Mouse (Mus musculus) cerebellum, adult 9-11 months (tissue): Measurements from ENCODE around the gene Fam181b.

Experiments used
- DNase-seq: peaks from one replicate; pipeline ENCODE4 v3.0.0; 2022

The Fam181b gene

DNA sequence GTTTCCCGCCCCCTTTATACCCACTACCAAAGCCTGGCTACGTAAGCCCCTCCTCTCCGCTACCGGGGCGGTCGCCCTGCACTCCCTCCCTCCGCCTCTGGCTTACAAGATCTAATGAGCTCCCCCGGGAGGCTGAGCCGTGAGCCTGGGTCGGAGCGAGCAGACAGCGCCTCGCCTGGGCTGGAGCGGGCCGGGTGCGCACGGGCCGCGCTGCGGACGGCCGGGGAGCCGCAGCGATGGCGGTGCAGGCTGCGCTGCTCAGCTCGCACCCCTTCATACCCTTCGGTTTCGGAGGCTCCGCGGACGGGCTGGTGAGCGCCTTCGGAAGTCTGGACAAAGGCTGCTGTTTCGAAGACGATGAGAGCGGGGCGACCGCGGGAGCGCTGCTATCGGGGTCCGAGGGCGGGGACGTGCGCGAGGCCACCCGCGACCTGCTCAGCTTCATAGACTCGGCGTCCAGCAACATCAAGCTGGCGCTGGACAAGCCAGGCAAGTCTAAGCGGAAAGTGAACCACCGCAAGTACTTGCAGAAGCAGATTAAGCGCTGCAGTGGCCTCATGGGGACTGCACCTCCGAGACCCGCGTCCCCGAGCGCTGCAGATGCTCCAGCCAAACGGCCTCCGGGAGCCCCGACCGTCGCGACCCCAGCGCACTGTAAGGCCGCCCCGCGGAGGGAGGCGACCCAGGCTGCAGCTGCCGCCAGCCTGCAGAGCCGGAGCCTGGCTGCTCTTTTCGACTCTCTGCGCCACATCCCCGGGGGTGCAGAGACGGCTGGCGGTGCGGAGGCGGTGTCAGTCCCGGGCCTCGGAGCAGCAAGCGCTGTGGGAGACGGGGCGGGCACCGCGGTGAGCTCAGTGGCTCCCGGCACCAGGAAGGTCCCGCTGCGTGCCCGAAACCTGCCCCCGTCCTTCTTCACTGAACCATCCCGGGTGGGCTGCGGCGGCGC is at the start of gene Fam181b:
TSS of gene Fam181b (plus strand) at position 81 of the 946 bp plus-strand sequence.
- DNase-seq, result peak; percentile 81

DNA sequence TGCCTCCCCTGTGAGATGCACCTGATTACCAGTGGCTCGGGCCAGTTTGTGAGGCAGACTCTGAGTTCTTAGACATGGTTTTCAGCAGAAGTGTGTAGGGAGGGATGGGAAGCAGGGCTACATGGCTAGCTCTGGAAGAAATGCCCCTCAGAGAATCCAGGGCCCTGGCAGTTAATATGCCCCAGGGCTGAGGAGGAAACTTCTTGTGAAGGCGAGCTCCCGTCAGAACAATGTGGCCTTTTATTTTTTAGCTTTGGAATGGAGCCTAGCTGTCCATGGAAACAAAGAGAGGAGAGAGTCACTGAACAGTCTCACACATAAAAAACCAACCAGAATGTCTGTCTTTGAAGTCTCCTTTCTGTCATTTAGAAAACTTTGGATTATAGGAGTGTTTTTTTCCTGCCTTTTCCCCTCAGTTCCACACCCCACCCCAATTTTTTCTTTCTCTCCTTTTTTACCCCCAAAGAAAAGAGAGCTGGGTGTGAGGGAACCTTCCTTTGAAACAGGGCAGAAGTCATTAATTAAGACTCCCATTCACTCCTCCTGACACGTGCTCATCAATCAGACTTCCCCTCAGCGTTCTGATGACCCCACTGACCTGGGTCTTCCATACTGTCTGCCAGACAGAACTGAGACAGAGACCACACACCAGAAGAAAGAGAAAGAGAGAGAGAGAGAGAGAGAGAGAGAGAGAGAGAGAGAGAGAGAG is 41.7 kb upstream of the Fam181b start:
- DNase-seq, result peak; percentile 10

DNA sequence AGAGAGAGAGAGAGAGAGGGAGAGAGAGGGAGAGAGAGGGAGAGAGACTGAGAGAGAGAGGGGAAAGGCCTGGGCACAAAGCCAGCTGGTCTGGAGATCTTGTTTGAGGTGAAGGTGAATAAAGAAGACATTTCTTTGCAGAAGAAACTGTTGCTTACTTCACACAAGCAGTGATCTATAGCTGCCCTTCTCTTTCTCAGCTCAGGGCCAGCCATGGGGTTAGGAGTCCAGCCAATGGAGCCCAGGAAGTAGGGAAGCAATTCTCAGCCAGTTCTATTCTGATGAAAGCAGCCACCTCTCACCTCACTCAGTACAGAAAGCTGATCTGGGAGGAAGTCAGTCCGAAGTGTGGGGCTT is 41.2 kb upstream of the Fam181b start:
- no peak for DNase-seq

DNA sequence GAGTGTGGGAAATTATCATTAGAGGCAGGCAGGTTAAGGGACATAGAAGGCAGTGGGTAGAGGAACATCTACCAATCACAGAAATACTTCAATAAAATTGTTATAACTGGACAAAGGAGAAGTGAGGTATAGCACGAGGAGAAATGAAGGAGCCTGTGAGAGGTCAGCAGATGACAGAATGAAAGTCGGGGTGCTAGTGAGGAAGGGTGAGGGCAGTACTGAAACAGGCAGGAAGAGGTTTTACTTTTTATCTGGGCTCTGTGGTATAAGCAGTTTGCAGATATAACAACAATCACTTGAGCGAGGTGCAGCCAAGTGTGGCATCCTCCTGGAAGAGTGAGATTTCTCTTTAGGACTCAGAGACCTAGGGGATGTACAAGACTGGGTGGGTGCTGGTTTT is 40.1 kb upstream of the Fam181b start:
- no peak for DNase-seq

DNA sequence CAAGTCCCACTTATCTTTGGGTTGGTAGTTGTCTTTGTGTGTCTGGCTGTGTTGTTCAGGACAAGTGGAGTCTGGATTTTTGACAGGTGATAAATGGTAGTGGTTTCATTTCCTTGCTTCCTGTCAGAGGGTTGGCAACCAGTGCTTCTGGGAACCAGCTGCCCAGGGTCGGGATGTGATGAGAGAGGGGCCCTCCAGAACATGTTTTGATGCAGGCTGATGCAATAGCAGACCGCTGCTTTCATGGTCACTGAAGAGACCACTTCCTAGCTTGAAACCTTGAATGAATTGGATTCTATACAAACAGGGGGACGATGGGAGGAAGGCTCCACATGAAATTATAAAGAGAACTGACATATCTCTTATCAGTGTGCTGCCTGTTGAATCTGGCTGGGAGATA is 35.3 kb upstream of the Fam181b start:
- DNase-seq, result no peak

DNA sequence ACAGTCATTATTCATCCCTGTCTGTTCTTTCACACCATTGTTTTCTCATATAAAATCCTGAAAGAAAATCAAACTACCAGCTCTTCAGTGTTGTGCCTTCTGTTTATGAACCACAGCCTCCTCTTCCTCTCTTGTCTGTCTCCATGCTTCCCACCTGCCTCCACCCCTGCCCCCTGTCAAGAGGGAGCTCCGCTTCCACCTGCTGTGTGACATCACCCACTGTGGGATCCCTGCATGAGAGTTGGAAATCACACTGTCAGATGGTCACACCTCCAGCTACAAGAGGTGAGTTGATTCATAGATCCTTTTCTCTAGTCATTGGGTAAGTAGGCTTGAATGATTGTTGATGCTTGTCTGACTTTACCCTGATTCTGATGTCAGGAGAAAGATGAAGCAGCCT is 34.9 kb upstream of the Fam181b start:
- no peak for DNase-seq

DNA sequence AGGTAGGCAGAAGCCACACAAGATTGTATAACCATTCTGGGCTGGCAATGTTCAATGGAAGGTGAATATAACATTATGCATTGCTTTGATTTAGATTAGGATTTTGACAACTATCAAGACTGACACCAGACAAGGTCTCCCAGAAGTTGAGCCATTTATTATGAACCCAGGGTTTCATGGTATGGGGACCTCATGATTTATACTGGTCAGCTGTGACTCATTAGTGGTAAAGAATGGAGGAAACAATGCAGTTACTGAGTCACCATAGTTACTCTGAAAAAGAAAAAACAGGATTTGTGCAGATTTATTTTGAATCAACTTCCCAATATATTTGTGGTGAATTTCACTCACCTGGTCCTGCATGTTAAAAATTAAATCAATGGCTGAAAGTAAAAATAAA is 18.8 kb upstream of the Fam181b start:
- DNase-seq, result no peak

DNA sequence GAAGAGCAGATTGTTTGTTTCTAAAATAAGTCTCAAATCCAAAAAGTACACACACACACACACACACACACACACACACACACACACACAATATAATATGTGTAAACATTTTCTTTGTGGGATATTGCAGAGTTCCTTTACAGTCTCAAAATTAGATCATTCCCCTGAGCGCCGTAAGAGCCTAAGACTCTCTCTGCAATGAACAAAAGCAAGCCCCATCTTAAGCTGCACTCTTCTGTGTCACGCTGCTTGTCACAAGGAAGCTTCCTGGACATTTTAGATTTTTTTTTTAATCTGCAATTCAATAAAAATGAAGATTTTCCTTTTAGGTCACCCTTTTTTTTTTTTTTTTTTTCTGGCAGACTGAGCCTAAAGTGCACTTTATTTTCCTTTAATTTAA is 17.9 kb upstream of the Fam181b start:
- no peak for DNase-seq

DNA sequence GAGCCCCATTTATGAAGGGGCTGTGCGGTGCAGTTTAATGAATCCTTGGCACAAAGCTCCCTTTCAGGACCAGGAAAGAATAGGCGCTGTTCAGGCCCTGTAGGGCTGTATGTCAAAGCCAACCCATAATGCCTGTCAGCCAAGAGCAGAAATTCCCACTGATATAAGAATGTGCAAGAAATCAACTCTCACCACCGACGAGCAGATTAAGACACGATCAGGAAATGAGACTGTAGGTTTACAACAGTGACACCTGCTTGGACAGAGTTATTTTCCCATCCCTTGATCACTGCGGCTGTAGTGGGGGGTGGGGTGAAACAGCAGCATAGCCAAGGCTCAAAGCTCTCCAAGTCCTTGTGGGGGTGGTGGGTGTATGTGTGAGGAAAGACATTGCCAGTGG is 17.5 kb upstream of the Fam181b start:
- DNase-seq, result no peak

DNA sequence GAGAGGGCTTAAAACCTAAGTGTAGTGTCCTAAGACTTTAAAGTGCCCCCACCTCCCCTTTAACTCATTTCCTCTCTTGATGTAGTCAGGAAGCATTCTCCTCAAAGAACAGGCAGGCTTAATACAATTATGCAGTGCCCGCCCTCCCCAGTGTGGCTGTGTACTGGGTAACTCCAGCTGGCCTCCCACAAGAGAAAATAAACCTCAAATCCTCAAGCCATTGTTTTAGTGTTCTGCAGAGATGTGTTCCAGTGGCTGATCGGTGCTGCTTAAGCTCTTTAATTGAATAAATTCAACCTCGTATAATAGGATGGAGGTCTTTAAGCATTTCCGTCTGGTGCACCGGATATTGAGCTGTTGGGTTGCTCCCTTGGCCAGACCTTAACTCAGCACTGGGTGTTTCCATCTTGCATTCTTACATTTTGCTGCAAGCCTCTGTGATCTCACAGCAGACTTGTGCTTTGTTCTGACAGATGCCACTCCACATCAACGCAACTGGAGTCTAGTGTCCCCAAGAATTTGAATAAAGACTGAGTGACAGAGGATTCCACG is 12.1 kb upstream of the Fam181b start:
- no peak for DNase-seq

DNA sequence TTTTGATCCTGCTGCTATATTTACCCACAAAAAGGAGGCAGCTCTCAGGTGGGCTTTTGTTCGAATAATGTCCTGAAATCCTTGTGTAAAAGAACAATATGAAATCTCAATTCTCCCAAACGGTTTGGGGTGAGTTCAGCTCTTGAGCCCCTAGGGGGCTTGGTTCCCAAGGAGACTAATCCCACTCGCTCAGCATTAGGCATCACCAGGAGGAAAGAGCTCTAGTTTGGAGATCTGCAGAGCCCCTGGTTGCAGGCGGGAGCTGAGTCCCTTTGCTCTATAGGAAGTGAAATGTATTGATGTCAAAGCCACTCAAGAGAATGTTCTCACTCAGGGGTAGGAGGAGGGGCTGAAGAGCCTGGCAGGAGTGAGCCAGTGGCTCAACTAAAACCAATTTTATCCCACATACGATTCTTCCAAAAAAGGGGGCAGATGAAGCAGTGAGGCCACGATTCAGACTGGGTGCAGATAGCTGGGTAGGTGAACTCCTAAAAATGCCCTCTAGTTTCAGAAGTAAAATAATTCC is 3.2 kb upstream of the Fam181b start:
- DNase-seq, result no peak

DNA sequence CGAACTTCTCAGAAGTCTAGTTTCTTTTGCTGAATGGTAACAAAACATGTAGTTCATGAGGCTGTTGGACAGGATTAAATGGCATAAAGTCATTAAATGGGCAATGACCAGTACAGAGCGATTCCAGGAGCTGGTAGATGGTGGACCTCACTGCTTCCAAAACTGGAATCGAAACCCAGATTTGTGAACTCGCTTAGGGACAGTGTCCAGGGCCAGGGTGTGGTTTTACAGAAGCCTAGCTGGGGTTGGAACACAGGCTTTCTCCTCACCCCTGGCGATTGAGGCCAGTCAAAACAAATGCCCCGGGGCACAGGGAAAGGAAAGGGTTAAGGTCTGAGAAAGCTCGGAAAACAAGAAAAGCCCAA is 263 bp upstream of the Fam181b start:
- DNase-seq, result no peak

DNA sequence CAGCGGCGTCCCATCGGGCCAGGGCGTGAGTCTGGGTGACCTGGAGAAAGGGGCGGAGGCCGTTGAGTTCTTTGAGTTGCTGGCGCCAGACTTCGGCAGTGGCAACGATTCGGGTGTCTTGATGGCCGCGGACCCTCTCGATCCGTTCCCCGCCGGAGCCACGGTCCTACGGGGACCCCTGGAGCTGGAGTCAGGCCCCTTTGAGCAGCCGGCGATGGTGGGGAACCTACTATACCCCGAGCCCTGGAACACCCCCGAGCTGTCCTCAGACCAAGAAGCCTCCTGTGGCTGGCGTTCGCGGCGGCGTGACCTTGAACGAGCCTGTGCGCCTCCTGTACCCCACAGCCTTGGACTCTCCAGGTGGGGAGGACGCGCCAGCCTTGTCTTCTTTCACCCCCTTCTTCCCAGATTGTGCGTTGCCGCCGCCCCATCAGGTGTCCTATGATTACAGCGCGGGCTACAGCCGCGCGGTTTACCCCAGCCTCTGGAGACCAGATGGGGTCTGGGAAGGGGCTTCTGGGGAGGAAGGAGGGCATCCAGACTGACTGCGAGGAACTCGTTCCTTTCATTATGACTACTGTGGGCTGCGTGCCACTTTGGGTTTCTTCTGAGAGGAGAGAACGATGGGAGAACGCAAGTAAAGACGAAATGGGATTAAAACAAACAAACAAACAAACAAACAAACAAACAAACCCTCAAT is 1.2 kb downstream of the Fam181b start:
- DNase-seq, result no peak

DNA sequence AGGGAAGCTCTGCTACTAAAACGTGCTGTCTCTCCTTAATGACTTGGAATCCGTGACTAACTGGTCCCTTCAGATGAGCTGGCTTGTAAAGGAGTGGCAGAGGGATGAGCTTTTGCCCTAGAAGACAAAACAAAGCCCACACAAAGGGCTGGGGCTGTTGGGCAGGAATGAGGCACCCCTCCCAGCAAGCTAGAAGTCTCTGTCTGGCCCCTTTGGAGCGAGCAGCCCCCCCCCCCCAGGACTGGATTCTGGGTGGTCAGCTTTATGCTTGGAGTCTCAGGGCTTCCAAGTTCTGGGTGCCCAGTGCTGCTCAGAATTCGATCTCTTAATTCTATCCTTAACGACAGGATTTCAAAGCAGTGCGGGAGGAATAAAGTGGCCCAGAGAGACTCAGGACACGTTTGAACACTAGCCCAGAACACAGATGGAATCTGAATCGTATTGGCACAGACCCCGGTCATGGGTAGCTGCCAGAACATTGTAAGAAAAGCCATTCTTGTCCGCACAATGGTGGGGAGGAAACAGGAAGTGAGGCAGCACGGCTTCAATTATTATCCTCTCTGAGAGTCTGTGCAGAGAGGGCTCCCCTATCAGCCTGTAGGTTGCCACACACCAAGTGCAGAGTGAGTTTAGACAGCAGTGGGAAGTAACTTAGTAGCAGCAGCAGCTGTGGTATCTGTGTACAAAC is 13.8 kb downstream of the Fam181b start:
- DNase-seq, result peak; percentile 92

DNA sequence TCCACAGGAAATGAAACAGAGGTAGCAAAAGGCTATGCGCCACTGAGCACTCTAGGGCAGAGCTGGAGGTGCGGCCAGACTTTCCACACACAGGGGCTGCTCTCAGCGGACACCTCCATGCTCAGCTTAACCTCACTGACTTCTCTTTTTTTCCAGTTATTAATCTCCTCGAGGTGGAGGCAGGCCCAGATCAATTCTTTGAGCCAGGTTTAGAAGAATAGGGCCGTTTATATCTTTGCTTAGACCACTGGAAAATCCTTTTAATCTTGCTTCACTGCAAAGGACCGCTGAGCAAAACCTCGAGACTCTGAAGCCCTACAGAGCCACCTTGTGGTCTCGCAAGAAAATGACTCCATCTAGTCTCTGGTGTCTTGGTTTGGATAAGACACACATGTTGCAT is 15.8 kb downstream of the Fam181b start:
- peak; percentile 65 for DNase-seq

DNA sequence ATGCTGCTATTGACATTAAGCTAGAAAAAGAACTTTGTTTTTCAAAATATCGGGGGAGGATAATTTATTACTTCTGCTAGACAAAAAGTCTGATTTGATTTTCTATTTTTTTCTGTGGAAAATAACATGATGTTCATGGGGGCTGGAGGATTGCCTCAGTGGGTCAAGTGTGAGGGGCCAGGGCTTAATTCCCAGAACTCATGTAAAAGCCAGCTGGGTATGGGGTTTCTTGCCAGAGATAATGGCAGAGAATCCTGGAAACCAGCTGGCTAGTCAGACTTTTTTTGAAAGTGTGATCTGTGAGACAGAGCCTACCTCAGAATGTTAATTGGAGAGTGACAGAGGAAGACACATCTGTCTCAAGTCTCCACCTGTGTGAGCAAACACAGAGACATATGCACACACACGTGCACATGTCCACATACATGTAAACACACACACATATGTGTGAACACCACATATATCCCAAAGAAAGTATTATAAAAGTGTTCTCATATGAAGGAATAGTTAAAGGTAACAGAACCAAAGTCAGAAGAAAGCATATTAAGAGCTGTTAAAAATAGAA is 25.2 kb downstream of the Fam181b start:
- DNase-seq, result no peak

DNA sequence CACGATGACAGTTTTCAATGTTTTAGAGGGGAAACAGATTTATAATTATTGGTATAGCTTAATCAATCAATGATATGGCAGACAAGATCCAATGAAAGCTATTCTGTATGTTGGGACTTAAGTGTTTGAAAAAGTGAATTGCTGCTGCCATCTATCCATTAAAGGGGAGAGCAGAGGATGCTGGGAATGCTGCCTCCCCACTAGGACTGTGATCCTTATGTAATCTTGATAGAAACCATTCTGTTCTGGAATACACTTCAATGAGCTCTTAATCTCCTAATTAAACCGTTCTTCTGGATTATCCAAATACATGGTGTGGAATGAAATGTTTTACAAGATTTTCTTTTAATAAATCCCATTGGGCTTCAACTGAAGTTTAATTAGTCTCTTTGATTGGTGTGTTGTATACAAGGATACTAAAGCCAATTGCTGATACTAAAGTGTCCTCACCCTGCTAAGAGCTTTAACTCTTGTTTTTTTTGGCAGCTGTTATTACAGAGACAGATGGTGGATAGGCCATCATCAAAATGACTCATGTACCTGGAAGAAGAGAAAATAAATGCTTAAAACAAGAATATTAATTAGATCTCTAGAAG is 30.8 kb downstream of the Fam181b start:
- DNase-seq, result no peak

DNA sequence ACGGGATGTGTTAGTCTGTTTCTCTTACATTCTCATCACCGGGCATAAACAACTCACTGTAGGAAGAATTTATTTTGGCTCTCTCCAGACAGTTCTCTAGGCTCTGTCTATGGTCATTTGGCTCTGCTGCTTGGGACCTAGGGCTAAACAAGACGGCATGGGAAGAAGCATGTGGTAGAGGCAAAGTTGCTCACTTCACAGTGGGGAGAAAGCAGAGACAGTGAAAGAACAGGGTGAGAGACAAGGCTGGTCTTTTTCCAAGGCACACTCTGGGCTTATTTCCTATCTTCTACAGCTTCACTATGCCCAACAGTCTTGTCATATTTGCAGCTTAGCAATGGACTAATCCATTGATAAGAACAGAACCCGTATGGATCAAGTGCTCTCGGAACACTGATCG is 31.4 kb downstream of the Fam181b start:
- DNase-seq, result peak; percentile 73

DNA sequence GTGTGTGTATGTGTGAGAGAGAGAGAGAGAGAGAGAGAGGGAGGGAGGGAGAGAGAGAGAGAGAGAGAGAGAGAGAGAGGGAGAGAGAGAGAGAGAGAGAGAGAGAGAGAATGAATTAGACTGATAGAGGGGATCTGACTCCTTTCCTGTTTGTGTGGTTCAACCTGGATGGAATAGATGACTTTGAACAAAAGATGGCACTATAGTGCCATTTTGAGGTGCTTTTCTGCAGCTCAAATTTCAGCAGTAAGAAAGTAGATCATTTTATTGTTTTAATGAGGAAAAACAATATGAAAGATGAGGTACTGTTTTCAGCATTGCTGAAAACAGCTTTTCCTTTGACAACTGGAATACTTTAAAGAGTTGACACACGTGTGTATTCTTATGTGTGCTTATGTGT is 37.9 kb downstream of the Fam181b start:
- no peak for DNase-seq

DNA sequence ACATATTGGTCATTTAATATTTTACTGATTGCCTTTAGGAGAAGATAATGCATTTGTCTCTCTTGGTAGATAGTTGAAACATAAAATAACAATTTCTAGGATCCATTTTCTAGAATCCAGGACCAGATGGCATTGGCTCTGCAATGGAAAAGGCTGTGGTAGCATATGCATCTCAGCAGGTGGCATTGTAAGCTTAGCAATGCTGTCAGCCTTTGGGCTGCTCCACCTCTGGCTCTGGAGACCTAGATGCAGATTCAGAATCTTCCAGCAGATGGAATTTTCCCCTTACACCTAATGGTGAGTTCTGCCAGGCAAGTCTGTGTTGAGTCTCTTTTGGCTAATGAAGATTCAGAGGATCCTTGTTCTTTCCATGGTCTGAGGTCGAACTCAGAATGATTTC is 44.3 kb downstream of the Fam181b start:
- peak; percentile 66 for DNase-seq
